Mouse (Mus musculus): ENCODE results near the gene Amdhd2. TPM values are rescaled to one million over a fixed set of nuclear protein-coding genes. Genes with fewer than 3 reads are reported as not detected.

Amdhd2 gene
- polyA plus RNA-seq, 1 experiment from 2014 or later = 44.5 TPM

DNA sequence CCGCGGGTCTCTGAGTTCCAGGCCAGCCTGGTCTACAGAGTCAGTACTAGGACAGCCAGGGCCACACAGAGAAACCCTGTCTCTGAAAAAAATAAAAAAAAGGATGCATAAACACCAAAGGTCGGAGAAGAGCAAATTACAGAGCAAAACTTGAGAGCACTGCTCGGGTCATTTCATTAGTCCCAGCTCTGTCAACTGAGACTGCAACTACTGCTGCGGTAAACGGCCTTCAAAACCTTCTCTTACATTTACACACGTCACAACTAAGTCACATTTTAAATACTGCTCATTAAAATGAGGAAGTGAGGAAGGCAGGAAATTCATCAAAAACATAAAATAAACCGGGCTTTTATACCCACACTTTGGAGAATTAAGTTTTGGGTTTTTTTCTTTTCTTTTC, 29.3 kb upstream of the Amdhd2 start:
- peaks cover 10% of the 10 kb centered on the region; the same call in 1 of the 2 replicates for H3K36me3 ChIP-seq
- DNase-seq (ENCODE audit: low spot score) = no peak
- H3K4me3 ChIP-seq = no peak overlapping the region
- H3K9me3 ChIP-seq = no peaks in the 10 kb centered on the region
- H3K27me3 ChIP-seq (ENCODE audit: insufficient read depth, poor library complexity, severe bottlenecking) = no peaks in the 10 kb centered on the region
- H3K27ac ChIP-seq = no peak overlapping the region
- WGBS = 84% methylated on average over 8 of the region's 8 CpGs
- H3K4me1 ChIP-seq = peaks cover 52% of the 10 kb centered on the region

DNA sequence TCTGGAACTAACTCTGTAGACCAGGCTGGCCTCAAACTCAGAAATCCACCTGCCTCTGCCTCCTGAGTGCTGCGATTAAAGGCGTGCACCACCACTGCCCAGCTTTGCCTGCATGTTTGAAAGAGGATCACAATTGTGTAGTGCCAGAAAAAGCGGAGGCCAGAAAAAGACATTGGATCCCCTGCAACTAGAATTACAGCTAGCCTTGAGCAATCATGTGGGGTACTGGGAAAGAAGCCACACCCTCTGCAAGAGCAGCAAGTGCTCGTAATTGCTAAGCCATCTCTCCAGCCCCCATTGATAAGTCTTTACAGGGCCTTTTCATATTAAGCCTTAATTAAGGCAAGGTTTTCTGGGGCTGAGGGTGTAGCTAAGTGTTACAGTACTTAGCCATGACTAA, 27.9 kb upstream of the Amdhd2 start:
- Histone ChIP-seq H3K36me3 (peaks cover 10% of the 10 kb centered on the region; the same call in 1 of the 2 replicates), H3K27me3 (ENCODE audit: insufficient read depth, poor library complexity, severe bottlenecking) (no peaks in the 10 kb centered on the region), H3K9me3 (no peaks in the 10 kb centered on the region), H3K4me3 (no peak overlapping the region), H3K4me1 (peaks cover 41% of the 10 kb centered on the region), H3K27ac (no peak overlapping the region)
- no peak for DNase-seq (ENCODE audit: low spot score)
- 71% methylated on average over 4 of the region's 4 CpGs for WGBS

DNA sequence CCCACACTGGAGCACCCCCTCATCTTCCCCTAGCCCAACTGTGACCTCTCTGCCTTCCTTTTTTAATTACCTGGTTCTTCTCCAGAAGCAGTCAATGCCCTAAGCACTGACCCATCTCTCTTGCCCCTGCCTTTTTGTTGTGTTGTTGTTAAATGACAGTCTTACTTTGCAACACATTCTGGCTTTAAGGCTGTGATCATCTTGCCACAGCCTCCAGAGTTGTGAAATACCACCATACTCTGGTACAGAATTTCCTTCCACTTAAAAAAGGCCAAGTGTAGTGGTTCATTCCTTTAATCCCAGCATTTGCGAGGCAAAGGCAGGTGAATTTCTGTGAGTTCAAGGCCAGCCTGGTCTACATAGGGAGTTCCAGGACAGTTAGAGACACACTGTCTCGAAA, 27.4 kb upstream of the Amdhd2 start:
- no peaks in the 10 kb centered on the region for H3K27me3 ChIP-seq (ENCODE audit: insufficient read depth, poor library complexity, severe bottlenecking)
- H3K9me3 ChIP-seq = no peaks in the 10 kb centered on the region
- H3K27ac ChIP-seq = no peak overlapping the region
- peaks cover 11% of the 10 kb centered on the region; the same call in 1 of the 2 replicates for H3K36me3 ChIP-seq
- peaks cover 35% of the 10 kb centered on the region for H3K4me1 ChIP-seq
- 89% methylated on average over 2 of the region's 2 CpGs for WGBS
- H3K4me3 ChIP-seq = no peak overlapping the region
- DNase-seq (ENCODE audit: low spot score) = no peak

DNA sequence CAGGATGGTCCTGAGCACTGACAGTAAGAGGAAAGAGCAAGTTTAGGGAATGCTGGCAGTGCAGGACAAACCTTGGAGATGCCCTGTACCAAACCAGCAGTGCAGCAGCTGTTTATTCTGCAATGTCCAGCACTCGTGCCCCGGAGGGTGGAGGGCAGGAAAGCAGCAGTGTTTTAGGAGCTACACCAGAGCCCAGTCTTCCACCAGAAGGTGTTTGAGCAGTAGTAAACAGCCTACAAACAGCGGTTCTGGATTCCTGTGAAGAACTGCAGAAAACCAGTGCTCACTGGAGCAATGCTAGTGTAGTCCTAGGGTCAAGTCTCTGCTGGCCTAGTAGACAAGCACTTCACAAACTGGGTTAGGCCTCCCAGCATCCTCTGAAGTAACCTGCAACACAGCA, 10.7 kb upstream of the Amdhd2 start:
- Histone ChIP-seq H3K4me3 (no peak overlapping the region), H3K9me3 (no peaks in the 10 kb centered on the region), H3K27me3 (ENCODE audit: insufficient read depth, poor library complexity, severe bottlenecking) (no peaks in the 10 kb centered on the region), H3K4me1 (peaks cover 11% of the 10 kb centered on the region), H3K36me3 (no peaks in the 10 kb centered on the region), H3K27ac (no peak overlapping the region)
- WGBS = 76% methylated on average over 3 of the region's 3 CpGs
- DNase-seq (ENCODE audit: low spot score) = peak; percentile 72

DNA sequence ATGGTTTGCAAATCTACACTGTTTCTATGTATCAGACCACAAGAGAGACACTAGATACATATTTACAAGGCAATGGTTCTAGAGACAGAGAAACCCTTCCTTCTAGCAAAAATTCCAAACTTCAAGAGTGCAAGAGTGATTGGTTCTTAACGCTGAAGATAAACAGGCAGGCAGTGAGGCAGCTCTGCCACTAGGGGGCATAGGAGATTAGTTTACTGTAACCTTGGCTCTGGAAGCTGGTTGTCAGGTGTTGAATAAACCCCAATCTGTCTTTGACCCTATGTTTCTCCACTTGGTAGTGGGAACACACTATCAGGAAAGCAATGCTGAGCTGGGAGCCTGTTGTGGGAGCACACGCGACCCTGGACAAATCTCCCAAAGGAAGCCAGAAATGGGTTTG, 9.9 kb upstream of the Amdhd2 start:
- Histone ChIP-seq H3K4me1 (peaks cover 11% of the 10 kb centered on the region), H3K36me3 (no peaks in the 10 kb centered on the region), H3K4me3 (no peak overlapping the region), H3K9me3 (no peaks in the 10 kb centered on the region), H3K27ac (no peak overlapping the region), H3K27me3 (ENCODE audit: insufficient read depth, poor library complexity, severe bottlenecking) (no peaks in the 10 kb centered on the region)
- peak; percentile 79 for DNase-seq (ENCODE audit: low spot score)
- WGBS = 2% methylated on average over 3 of the region's 3 CpGs

DNA sequence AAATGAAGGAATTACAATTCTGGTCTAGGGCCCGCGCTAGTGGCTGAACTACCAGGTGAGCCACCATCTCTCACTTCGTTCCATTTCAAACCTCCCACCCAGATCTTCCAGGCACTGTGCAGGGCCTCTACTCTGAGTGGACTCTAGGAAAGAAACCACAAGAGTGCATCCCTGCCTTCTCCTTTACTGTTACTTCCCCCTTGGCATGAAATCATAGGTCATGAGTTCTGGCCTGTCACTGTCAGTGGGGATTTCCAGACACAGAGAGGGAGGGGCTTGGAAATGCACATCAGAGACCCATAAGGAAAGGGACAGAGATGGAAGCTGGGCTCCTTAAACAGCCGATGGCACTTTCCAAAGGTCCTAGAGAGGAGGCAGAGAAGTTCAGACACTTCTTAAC, 8.2 kb upstream of the Amdhd2 start:
- Histone ChIP-seq H3K27me3 (ENCODE audit: insufficient read depth, poor library complexity, severe bottlenecking) (no peaks in the 10 kb centered on the region), H3K27ac (no peak overlapping the region), H3K9me3 (no peaks in the 10 kb centered on the region), H3K36me3 (peaks cover 13% of the 10 kb centered on the region), H3K4me3 (no peak overlapping the region), H3K4me1 (peaks cover 19% of the 10 kb centered on the region)
- no peak for DNase-seq (ENCODE audit: low spot score)
- 86% methylated on average over 4 of the region's 4 CpGs for WGBS

DNA sequence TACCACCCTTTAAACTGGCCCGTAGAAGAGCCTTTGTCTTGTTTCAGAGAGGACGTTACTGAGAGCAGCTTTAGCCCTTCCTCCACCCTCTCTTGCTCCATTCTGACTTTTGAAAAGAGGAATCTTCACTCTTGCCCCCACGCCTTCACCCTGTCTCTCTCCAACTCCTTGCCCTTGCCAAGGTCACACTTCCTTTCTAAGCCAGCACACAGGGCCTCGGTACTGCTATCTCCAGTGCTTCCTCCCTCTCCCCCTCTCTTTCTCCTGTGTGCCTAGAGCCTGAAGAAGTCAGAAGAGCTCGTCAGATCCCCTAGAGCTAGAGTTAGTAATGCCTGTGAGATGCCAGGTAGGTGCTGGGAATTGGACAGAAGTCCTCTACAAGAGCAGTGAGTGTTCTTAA, 7.2 kb upstream of the Amdhd2 start:
- Histone ChIP-seq H3K4me3 (no peak overlapping the region), H3K4me1 (peaks cover 19% of the 10 kb centered on the region), H3K9me3 (no peaks in the 10 kb centered on the region), H3K27ac (peak overlapping the region; percentile 25; the same call in 1 of the 2 replicates), H3K36me3 (peaks cover 19% of the 10 kb centered on the region), H3K27me3 (ENCODE audit: insufficient read depth, poor library complexity, severe bottlenecking) (no peaks in the 10 kb centered on the region)
- 67% methylated on average over 5 of the region's 5 CpGs for WGBS
- DNase-seq (ENCODE audit: low spot score) = no peak

DNA sequence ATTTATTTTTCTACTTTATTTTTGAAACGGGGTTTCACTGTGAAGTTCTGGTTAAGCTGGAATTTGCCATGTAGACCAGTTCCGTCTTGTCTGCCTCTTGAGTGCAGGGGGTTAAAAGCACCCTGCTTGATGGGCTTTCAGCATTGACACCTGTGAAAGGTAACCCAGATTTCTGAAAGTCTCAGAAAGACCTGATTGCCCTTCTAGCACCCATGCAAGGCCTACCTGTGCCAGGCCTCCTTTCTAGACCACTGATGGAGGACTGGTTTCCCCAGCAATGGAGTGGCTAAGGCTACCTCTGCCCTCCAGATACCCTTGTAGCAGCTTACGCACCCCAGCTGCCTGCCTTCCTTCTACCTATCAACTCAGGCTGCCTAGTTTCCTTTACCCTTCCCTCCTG, 6.6 kb upstream of the Amdhd2 start:
- Histone ChIP-seq H3K27me3 (ENCODE audit: insufficient read depth, poor library complexity, severe bottlenecking) (no peaks in the 10 kb centered on the region), H3K9me3 (no peaks in the 10 kb centered on the region), H3K27ac (peak overlapping the region; percentile 100), H3K4me1 (peaks cover 25% of the 10 kb centered on the region), H3K4me3 (peak overlapping the region; percentile 84), H3K36me3 (peaks cover 25% of the 10 kb centered on the region)
- WGBS = 60% methylated on average over 3 of the region's 3 CpGs
- DNase-seq (ENCODE audit: low spot score) = no peak

DNA sequence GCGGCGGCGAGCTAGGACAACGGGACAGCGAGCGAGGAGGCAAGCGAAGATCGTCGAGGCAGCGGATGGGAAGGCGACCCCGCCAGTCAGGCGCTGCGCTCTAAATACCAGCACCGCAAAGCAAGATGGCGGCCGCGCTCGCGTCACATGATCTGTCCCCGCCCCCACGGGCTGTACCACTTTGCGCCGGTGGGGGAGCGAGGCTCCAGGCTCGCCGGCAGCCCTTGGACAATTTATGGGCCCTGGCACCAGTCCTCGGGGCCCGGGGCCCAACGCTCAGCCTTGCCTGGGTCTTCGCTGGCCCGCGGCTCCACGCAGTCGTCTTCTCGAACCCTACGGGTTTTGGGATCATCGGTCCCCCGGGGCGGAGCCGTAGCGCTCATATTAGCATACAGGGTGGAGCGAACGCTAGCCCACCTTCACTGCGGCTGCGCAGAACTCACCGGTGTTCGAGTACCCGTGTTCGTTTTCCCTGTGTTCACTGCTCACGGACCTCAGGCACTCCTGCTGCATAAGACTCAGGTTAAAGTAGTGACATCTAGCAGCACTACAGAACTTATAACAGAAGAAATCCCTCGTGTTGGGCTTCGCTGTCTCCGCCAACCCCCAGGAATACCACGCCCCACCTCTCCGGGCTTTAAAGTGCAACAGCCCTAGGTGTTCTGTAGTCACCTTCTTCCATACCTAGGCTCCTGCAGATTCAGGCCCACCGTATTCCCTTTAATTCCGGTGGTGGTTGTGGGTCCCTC, 5.9 kb upstream of the Amdhd2 start, which contains the start of gene Atp6v0c:
Gene Atp6v0c, minus strand, starts transcription at position 386 of the 749 bp plus-strand sequence.
- H3K27me3 ChIP-seq (ENCODE audit: insufficient read depth, poor library complexity, severe bottlenecking) = no peaks in the 10 kb centered on the region
- peaks cover 30% of the 10 kb centered on the region for H3K4me1 ChIP-seq
- H3K4me3 ChIP-seq = peak within 1 kb of the TSS; percentile 84
- peaks cover 30% of the 10 kb centered on the region for H3K36me3 ChIP-seq
- H3K27ac ChIP-seq = peak within 1 kb of the TSS; percentile 100
- under 1% methylated on average over 58 of the region's 58 CpGs for WGBS
- DNase-seq (ENCODE audit: low spot score) = peak; percentile 97
- H3K9me3 ChIP-seq = no peaks in the 10 kb centered on the region

DNA sequence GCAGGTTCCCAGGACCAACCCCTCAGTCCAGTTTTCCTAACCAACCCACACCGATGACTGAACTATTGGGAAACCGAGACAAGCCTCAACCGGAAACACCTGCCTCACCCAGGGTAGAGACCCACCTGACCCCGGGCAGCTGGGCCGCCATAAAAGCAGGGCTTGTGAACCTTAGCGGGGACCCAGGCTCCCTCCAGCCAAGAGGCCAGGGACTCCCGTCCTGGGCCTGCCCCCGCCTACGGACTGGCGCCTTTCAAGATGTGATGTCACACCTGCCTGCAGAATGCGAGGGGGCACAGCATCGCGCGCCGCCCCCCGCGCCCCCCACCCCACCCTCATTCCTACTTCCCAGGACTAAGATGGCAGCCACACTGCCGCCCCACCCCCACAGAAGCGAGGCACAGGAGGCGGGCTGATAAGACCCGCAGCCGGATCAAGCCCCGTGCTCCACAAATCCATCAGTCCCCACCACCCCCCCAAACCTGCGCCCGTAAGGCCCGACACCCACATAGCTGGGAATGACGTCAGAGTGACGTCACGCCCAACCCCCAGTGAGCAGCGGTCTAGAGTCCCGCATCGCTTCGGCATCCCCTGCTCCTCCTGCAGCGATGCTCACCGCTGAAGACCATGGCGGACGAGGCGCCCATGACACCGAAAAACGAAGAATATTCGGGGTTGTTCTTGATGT, 5.2 kb upstream of the Amdhd2 start:
- under 1% methylated on average over 39 of the region's 41 CpGs for WGBS
- Histone ChIP-seq H3K27me3 (ENCODE audit: insufficient read depth, poor library complexity, severe bottlenecking) (no peaks in the 10 kb centered on the region), H3K4me3 (peak overlapping the region; percentile 84), H3K9me3 (no peaks in the 10 kb centered on the region), H3K36me3 (peaks cover 31% of the 10 kb centered on the region), H3K4me1 (peaks cover 30% of the 10 kb centered on the region), H3K27ac (peak overlapping the region; percentile 100)
- DNase-seq (ENCODE audit: low spot score) = peak; percentile 88

DNA sequence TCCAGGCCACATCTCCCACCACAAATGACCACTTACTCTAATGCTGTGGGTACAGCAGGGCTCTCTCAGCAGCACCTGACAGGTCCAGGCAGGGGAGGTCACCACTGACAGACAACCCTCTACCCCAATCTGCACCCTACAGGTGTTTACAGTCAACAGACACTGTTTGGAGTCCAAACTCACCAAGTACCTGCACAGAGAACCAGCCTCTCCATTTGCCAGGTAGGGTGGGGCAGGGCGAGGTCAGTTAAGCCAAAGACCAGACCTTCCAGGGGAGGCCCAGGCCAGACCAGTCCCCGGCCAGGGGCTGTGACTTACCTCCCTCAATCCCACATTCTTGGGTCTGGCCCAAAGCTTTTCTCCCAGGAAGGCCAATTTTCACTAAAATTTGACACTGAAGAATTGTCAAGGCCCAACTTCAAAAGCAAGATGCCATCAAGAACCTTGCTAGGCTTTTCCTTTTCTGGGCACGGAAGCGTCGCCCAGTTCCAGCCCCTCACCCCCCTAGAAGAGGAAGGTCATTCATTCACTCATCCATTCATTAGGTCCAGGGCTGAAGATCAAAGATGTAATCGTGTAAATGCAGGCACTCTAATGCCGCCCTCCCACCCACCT, 4.4 kb upstream of the Amdhd2 start:
- 58% methylated on average over 7 of the region's 7 CpGs for WGBS
- H3K4me3 ChIP-seq = peak overlapping the region; percentile 84
- peak overlapping the region; percentile 100 for H3K27ac ChIP-seq
- H3K27me3 ChIP-seq (ENCODE audit: insufficient read depth, poor library complexity, severe bottlenecking) = no peaks in the 10 kb centered on the region
- H3K9me3 ChIP-seq = no peaks in the 10 kb centered on the region
- H3K4me1 ChIP-seq = peaks cover 35% of the 10 kb centered on the region
- H3K36me3 ChIP-seq = peaks cover 31% of the 10 kb centered on the region
- DNase-seq (ENCODE audit: low spot score) = no peak

DNA sequence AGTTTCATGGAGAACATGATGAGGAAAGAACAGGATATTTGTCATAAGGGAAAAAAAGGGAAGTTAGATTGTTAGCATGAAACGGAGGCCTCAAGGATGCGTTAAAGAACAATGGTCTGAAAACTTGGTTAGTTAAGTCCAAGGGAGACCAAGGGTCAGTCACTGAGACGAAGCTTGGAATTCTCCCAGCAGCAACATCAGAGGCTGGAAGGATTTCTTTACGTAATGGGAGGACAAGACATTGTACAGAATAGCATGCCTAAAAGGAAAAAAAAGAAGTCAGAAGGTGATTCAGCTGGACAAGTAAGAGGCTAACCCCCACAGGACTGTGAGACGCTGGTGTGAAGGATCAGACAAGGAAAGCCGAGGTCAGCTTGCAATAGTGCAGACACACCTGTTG, 3.6 kb upstream of the Amdhd2 start:
- no peaks in the 10 kb centered on the region for H3K27me3 ChIP-seq (ENCODE audit: insufficient read depth, poor library complexity, severe bottlenecking)
- 93% methylated on average over 6 of the region's 6 CpGs for WGBS
- 0 out of 2 replicates have a peak overlapping the region, but pooled peaks have one; percentile 10 for H3K4me3 ChIP-seq

More for the DNA sequence above, 3.6 kb upstream of the Amdhd2 start:
- Histone ChIP-seq H3K36me3 (peaks cover 31% of the 10 kb centered on the region), H3K9me3 (no peaks in the 10 kb centered on the region), H3K4me1 (peaks cover 41% of the 10 kb centered on the region), H3K27ac (no peak overlapping the region)
- DNase-seq (ENCODE audit: low spot score) = no peak

Data from heart, embryonic 10.5 days (tissue).